Mouse (Mus musculus): ENCODE data around the gene Amt. TPM values are rescaled to one million over a fixed set of nuclear protein-coding genes. Genes with fewer than 3 reads are reported as not detected.
A peak's percentile ranks its signal among the peaks of the same experiment; 100 is the strongest.
"Not testable (repeated sequence)": the region's sequence is repeated elsewhere in the genome, so short reads cannot be mapped to it uniquely, and the experiment has no call there.

Amt gene
- 10 to 100 TPM in 1 of 2 experiments, 1 to 10 TPM in 1; 9.5 to 10.8 TPM for total RNA-seq (2021)
- long read RNA-seq, experiment 1 = 0 reads
- long read RNA-seq, experiment 2, partial matches to known transcripts = 1 of 5 reads
- long read RNA-seq, experiment 2, other reads (novel, unspliced or antisense) = 3 of 5 reads

DNA sequence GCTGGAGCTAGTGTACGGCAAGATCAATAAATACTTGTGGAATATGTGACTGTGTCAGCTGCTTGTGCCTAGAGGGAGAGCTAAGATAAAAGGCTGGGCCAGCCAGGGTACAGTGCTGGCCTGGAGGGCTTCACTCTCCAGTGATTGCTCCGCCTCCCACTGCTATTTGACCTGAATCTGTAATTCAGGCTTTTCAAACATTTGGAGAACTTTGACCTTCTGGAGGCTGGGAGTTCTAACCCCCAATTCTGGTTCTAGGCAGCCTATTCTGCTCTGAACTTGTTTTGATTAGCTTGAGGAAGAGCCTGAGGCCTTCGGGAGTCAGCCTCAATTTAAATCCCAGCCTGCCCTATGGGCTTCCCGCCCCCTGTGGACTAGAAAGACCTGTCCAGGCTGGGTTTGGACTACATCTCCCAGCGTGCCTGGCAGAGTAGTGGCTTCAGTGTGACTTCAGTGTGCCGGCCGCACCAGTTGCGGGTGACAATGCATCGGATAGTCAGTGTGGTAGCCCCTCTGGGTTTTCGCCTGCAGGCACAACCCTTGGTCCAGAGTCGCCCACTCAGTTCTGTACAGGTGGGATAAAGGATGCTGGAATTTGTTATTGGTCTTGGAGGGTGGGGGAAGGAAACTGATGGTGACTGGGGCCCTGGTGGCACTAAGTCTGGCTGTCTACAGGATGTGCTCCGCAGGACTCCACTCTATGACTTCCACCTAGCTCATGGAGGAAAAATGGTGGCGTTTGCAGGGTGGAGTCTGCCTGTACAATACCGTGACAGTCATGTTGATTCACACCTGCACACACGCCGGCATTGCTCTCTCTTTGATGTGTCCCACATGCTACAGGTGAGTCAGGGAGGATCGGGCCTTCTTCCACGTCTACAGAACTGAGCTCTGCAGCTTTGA lies at the start of gene Amt:
TSS of gene Amt (plus strand) at position 401 of the 903 bp plus-strand sequence.
- no peak for DNase-seq (ENCODE audit: low spot score in 2 of 2)

DNA sequence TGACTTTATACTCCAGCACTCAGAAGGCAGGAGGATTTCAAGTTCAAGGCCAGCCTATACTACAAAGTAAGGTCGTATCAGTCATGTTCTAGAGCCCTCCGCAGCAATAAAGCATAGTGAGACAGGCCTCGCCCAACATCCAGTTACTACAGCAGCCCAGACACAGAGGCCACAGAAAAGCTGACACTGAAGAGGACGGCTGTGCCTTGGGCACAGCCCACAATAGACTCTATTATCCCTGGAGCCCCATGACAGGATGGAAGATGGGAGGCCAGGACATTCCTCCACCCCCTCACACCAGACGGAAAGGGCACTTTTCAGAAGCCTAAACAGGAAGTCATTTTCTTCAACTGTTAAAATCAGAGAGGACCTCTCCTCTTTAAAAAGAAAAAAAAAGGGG lies 47.7 kb upstream of the Amt start:
- no peak for DNase-seq (ENCODE audit: low spot score in 2 of 2)

DNA sequence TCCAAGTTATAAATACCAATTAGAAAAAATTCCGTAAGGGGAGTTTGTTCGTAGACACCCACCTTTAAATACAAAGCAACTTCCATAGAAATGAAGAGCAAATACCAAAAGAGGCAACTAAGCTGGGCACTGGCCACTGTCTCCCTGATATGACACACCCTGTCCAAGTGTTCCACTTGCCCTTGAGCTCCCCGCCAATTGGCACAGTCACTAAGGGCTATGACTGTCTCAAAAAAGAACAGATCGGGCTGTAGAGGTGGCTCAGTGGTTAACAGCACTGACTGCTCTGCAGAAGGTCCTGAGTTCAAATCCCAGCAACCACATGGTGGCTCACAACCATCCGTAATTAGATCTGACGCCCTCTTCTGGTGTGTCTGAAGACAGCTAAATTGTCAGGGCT lies 44.8 kb upstream of the Amt start:
- no peak for DNase-seq (ENCODE audit: low spot score in 2 of 2)

DNA sequence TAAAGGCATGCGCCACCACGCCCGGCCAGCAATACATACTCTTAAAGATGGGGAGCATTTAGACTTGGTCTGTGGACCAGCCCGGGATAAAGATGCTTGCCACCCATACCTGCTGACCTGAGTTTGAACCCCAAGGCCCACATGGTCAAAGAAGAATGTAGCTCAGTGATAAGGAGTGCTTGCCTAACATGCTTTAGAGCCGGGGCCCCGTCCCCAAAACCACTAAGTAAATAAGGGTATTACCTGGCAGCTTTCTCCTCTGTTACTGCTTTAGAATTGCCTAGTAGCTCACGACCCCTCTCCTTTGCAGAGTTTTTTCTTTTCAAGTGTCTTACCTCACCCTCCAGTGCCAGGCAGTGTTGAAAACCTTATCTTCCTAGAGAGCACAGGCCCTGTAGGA lies 43.9 kb upstream of the Amt start:
- DNase-seq (ENCODE audit: low spot score in 2 of 2) = no peak

DNA sequence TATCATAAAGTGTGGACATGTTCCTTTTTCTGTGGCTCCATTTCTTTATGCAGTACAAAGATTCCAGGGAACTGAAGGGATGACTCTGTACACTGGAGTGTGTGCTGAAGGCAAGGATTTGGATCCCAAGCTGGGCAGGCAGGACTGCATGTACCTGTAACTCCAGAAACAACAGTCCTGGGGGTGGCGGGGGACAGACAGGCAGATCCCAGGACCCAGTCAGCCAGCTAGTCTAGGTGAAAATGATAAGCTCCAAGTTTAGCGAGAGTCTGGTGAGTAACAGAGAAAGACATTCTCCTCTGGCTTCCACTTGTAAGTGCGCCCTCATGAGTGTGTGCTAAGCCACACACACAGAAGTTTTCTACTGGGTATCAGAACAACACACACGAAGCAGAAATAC lies 36.1 kb upstream of the Amt start:
- DNase-seq (ENCODE audit: low spot score in 2 of 2) = no peak

DNA sequence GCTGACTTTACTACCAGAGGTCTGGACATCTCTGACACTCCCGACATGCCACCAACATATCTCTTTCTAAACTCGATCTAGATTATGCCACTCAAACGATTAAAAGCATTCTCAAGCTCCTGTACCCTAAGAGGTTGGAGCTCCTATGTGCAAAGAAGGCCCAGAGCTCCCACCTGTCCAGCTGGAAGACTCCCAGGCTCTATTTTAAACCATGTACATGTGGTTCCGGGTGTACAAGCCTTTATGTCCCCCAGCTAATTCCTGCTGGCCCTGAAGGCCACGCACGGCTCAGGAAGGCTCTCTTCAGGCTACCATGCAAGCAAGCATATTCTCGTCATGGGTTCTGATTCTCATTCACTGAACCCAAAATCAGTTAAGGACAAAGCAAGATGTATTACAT lies 34.8 kb upstream of the Amt start:
- DNase-seq (ENCODE audit: low spot score in 2 of 2) = no peak

DNA sequence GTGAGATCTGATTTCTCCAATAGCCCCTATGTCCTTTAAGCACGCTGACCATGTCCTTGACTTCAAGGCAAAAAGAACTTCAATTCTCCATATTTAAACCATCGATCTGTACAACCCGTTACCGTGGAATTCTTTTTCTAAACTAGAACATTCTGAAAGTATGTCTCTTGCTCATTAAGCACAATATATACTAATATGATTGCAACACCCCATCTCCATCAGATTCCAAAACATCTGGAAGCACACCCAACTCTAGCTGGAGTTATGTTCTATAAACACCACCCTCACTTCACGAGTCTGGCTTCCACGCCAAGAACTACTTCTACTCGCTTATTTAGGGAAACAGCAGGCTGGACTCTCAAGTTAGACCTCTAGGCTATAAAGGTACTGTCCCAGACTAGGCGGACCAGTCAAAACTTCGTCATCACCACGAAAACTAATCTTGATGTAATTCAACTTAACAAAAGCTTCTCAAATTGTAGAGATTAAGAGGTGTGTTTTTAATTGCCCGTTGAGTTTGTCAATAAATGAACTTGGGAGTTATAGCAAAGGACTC lies 34.1 kb upstream of the Amt start:
- no peak for DNase-seq (ENCODE audit: low spot score in 2 of 2)

DNA sequence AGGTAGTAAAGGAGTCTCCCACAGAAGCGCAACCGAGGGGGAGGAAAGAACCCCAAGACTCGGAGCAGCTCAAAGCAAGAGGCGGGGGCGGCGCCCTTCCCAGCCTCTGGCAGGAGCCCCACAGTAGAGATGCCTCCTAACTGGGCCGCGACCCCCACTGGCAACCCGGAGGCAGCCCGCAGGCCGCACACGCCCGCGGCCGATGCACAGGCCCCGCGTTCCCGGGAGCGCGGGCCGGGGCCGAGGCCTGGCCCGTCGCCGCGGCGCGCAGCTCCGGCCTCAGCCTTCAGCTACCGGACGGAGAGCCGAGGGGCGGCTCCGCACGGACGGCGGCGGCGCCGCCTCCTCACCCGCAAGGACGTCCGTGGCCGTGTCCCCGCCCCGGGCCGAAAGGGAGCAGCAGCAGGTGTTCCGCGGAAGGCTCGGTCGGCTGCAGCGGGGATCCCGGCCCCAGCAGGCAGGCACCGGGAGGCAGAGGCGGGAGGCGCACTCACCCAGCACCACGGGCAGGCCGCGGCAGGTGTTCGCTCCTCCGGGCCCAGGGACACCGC lies 33.4 kb upstream of the Amt start:
- no peak for DNase-seq (ENCODE audit: low spot score in 2 of 2)

DNA sequence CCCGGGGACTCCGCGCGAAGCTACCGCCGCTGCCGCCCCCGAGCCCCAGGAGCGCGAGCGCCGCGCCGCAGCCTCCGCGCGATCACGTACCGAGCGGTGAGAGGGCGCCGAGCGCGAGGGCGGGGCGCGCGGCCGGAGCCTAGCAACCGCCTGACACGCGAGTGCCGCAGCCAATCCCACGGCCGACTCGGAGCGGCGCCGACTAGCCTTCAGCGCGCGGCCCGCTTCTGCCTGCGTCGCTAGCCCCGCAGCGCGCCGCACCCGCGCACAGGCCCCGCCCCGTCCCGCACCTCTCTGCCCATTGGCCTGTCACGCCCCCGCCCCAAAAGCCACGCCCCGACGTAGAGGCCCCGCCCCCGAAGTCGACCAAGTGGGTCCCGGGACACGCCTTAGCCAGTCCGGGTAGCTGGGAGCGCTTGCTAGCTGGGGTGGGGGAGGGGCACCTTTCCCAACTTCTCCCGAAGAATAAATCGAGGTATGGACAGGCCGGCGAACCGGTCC lies 32.9 kb upstream of the Amt start, which contains the start of gene Dag1:
TSS of gene Dag1 (minus strand) at position 269 of the 501 bp plus-strand sequence.
- DNase-seq (ENCODE audit: low spot score in 2 of 2) = peak; percentile 98 to 100

DNA sequence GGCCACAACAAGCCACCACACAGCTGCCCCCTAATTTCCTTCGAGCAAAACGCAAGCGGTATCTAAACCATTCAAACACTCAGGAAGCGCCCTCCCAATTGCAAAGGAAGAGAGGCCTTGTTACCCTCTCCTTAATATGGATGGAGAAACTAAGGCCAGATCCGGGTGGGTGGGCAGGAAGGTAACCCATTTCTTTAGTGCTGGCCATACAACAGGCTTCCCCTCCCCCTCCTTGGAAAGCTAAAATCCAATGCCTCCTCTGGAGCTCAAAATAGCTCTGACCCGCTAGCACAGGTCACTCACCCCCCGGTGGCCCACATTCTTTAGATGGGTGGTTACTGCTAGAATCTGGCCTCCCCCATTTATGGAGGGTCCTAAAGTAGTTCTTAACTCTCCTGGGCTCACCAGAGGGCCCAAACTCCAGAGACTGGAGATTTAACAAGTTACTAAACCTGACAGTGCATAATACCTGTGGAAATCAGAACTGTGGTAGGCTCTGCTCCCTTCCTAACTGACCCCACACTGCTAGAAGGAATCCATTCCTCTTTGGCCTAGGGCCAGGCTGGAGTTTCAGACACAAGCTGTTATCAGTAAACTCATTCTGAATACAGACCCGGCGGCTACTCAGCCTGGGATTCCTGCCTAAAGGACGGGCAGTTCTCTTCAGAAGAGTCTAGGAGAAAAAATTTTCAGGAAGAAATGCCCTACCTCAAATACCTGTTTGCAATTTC lies 32.3 kb upstream of the Amt start:
- no peak for DNase-seq (ENCODE audit: low spot score in 2 of 2)

DNA sequence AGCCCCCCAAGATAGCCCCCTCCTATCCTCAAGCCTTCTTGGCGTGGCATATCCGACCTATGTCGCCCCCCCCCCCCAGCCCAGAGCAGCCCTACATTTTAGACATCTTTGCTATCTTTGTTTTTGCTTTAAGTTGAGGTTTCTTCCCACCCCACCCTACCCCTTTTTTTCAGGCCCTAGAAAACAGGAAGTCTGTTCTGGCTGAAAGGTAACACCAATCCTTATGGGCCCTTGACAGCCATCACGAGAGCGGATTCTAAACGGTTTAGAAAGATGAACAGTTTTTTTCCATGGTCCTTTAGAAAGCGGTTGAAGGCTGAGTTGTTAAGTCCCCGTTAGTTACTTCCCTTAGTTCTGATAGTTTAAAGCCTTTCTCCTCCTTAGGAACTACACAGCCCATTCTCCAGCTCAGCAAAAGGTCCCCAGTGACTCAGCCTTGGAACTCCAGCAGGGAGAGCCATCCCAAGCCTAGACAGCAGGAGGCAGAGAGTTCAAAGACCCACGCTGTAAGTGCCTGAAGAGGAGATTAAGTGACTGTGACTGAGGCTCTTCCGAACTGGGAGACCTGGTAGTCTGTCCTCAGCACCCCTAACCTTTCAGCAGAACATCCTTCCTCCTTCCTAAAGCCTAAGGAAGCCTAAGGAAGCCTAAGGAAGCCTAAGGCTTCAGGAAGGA lies 30.3 kb upstream of the Amt start:
- no peak for DNase-seq (ENCODE audit: low spot score in 2 of 2)

DNA sequence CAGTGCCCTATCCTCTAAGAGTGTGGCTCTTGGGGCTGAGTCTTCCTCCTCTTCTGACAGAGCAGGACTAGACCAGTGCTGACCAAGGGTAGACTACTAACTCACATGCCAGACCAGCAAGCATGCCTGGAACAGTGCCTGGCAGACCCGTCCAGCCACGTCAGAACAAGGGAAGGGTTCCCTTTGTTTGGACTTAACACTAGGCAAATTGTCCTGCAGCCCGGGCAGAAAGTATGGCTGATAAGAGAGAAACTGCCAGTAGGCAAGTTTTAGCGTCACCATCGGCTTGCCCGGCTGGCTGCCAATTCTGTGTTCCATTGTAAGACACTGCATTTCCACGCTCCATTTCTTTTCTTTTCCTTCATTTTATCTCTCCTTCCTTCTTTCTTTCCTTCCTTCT lies 29.0 kb upstream of the Amt start:
- no peak for DNase-seq (ENCODE audit: low spot score in 2 of 2)

DNA sequence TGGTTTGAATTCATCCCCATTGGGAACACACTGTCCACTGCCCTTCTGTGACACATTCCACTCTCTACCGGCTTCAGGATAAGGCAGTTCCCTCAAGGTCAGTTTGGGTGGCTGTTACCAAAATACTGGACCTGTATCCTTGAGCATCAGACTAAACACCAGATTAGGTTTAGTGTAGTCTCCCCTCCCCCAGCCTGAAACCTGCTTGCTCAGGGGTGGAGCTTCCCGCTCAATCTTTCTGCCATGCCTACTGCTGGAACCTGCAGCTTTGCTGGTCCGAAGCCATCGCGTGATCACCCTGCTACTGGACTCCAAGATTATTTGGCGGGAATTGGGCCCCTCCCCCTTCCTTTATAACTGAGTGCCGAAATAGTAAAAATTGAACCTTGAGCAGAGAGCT lies 28.0 kb upstream of the Amt start:
- DNase-seq (ENCODE audit: low spot score in 2 of 2) = not testable (repeated sequence)

DNA sequence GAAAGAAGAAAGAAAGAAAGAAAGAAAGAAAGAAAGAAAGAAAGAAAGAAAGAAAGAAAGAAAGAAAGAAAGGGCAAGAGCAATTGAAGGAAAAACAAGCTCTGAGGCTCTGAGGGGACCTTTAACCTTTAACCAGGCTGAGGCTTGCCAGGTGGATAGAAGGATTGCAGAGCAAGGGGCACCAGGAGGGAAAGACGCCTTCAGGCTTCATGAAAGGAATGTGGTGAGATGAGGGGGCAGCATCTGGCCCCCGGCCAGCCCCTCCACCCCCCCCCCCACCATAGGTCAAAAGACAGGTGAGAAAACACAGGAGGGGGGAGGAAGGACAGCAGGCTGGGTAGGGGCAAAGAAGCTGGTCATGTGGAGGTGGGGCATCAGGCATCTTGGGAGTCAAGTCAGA lies 24.7 kb upstream of the Amt start:
- no peak for DNase-seq (ENCODE audit: low spot score in 2 of 2)

DNA sequence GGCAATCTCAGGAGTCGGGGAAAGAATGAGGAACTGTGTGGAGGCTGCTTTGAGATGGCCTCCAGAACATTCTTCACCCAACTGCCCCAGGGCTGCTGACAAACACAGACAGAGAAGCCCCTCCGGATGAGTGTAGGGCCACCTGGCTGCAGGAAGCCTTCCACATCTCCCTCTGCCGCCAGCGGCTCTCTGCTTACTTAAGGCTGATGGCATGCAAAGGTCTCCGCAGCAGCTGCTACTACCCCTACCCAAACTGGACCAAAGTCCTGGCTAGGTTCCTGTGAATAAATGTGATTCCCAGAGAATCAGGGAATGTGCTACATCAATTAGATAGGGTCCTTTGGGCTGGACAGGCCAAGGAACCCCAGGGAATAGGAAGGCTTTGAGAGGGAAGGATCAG lies 24.0 kb upstream of the Amt start:
- no peak for DNase-seq (ENCODE audit: low spot score in 2 of 2)

DNA sequence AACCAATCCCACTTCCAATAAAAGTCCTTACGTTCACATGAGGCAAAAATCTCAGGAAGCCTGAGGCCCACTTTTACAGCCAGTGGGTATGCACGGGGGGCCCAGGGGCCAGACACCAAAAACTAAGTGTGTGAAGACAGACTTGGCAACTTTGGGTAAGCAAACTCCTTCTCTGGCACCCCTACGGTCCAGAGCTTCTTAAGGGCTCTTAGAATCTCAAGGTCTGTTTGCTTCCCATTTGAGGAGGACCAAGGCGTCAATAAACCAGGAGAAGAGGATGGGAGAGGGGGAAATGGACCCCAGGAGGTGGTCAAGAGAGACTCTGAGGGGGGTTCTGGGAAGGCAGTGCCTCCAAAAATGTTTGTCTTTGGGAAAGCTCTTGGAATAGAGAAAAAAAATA lies 23.2 kb upstream of the Amt start:
- DNase-seq (ENCODE audit: low spot score in 2 of 2) = no peak

DNA sequence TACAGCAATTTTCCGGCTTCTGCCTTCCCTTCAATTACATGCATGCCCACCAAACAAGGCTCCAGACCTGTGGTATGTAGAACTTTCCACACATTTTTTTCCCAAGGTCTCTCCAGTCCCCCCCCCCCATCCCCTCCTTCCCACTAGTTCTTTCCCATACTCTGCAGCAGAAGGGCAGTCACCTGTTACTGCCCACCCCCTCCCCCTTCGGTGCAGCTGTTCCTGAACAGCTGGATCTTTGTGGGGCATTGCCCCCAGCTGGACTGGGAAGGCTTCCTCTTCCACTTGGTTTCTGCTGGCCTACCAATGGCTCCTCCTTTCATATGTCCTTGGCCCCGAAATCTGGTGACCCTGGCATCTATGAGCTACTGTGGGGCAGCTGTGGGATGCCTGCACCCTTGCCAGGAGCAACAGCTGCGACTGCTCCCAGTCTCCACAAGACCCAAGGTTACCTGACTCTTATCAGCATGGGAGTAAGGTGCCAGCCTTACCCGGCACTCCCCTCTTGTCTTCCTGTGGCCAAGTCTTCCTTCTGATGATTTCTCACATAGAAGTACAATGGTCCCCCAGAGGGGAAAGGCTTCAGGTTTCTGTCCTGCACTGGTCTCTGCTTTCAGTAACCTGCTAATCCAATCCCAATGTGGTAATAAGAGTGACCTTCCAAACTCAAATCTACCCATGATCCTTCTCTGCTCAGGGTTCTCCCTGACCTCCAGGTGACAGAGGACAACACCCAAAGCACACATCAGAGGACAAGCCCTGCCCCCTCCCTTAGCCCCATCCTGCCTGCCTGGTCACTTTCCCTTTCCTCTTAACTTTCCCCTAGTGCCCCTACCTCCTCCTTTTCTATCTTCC lies 21.9 kb upstream of the Amt start:
- DNase-seq (ENCODE audit: low spot score in 2 of 2) = peak in 1 of 2 experiments; percentile 26

DNA sequence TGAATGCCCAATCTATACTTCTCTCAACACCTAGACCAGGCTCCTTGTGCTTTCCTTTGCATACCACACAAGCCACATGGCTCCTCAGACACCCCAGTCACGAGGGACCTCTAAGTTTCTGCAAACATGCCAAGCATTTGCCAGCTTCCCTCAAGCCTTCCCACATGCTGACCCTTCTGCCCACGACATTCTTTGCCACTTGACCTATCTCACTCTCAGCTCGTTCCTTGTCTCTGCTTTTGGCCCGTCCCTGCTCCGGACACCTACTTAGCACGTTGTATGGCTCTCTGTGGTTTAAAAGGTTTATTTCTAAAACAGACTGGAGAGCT lies 21.4 kb upstream of the Amt start:
- no peak for DNase-seq (ENCODE audit: low spot score in 2 of 2)

DNA sequence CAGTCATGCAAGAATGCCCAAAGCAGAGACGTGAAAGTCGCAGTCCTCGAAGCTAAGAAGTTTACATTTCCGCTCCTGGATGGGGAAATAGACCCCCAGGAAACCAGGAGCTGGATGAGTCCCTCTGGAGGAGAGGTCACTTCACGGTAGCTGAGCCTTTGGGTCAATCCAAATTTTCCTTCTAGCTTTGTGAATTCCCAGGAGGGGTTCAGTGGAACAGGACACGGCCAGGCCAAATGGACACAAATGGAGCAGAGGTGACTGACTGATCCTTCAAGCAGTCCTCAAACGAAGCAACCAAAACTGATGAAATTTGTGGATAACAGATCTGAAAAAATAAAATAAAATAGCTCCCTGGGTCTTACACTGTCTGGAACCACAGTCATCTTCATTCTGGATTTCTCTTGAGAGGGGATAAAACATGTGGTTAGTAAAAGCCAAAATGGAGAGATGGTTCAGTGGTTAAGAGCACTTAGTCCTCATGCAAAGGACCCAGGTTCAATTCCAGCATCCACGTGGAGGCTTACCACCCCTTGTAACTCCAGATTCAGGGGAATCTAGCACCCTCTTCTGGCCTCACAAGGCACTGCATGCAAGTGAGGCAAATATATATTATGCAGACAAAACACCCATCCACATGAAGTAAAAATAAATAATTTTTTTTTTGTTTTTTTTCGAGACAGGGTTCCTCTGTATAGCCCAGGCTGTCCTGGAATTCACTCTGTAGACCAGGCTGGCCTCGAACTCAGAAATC lies 17.8 kb upstream of the Amt start:
- DNase-seq (ENCODE audit: low spot score in 2 of 2) = no peak

All from adrenal gland, postnatal 4 days (tissue).